Mouse (Mus musculus) liver, adult 2 months (tissue): Measurements from ENCODE around the gene Rufy1.

Source experiments
- CTCF ChIP-seq: fragments of 200-500 bp; IDR thresholded peaks from 2 replicates; pipeline ENCODE4 v1.5.1; 2011; ENCODE audit warnings: low read depth, low read length, control low read depth
- POLR2A ChIP-seq: fragments of 200-500 bp; IDR thresholded peaks from 2 replicates; pipeline ENCODE4 v1.6.1; 2011; ENCODE audit warnings: low read length, control low read depth; ENCODE audit not compliant: insufficient read depth; ENCODE audit errors: extremely low read depth

GRCm38 (mm10) chr11:50376911-50377891, 53.7 kb downstream of the Rufy1 start, which contains the start of gene Hnrnph1:
- no peak for TF ChIP-seq CTCF
- peak; percentile 99 for TF ChIP-seq POLR2A
